Comparison of ENCODE assay signal across 19 mouse cellular contexts in the genomic region with DNA sequence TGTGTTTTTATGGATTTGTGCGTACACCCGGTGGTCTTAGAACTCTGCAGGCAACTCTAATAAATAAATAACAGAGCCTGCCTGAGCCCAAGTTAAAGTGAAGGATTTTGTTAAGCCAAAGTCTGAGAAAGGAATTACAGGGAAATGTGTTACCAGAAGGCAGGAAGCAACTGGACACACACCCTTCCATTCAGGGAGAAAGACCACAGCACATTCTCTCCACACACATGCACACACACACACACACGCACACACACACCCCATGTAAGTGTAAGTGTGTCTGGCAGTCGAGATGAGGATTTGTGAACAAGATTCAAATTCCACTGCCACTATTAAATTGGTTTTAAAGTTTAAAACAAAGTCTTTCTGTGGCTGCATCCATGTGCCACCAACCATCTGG.
DNase-seq lines count a peak whose midpoint lies in the region; ATAC-seq lines count a peak whose summit lies in the region.
"Had no signal": no experiment of that assay in that cellular context is flagged by ENCODE, and none has a peak within 500 bp of the region (broad histone marks: within the 10 kb centered on the region; RNA-seq: fewer than 3 reads in every experiment).

No protein-coding gene starts in this region.

- H3K9ac ChIP-seq in midbrain, embryonic 11.5 days (ENCODE audit: low read length): no peak overlapping the region
- H3K9ac ChIP-seq in midbrain, embryonic 13.5 days (replicated peaks): no peak overlapping the region
- H3K9ac ChIP-seq in limb, embryonic 13.5 days: no peak overlapping the region
- H3K9ac ChIP-seq: forebrain, embryonic 13.5 days; forebrain, postnatal 0 days; heart, embryonic 13.5 days; hindbrain, embryonic 12.5 days had no signal

- intact Hi-C loops in left cerebral cortex, postnatal 10 days (cut with DNase I): no loop called here

- H3K36me3 ChIP-seq in midbrain, embryonic 11.5 days (ENCODE audit: control insufficient read depth, insufficient read depth, low read length): no peaks in the 10 kb centered on the region
- H3K36me3 ChIP-seq in midbrain, embryonic 13.5 days: no peaks in the 10 kb centered on the region
- H3K36me3 ChIP-seq in limb, embryonic 13.5 days: no peaks in the 10 kb centered on the region
- H3K36me3 ChIP-seq: hindbrain, embryonic 12.5 days had no signal

- H3K27me3 ChIP-seq in midbrain, embryonic 11.5 days (ENCODE audit: control insufficient read depth, insufficient read depth, low read length): no peaks in the 10 kb centered on the region
- no peaks in the 10 kb centered on the region for H3K27me3 ChIP-seq in midbrain, embryonic 13.5 days
- H3K27me3 ChIP-seq in limb, embryonic 13.5 days: peaks cover 10% of the 10 kb centered on the region; the same call in 1 of the 2 replicates
- H3K27me3 ChIP-seq: forebrain, embryonic 13.5 days; heart, embryonic 13.5 days; hindbrain, embryonic 12.5 days had no signal

- H3K4me2 ChIP-seq in midbrain, embryonic 11.5 days: no peak overlapping the region
- H3K4me2 ChIP-seq in midbrain, embryonic 13.5 days (replicated peaks): no peak overlapping the region
- no peak overlapping the region; the same call in 1 of the 2 replicates for H3K4me2 ChIP-seq in limb, embryonic 13.5 days (replicated peaks)
- H3K4me2 ChIP-seq: forebrain, embryonic 13.5 days; heart, embryonic 13.5 days; hindbrain, embryonic 12.5 days had no signal

- no peak overlapping the region for H3K4me3 ChIP-seq in midbrain, embryonic 11.5 days (ENCODE audit: low read depth, low read length)
- H3K4me3 ChIP-seq in midbrain, embryonic 13.5 days (replicated peaks): no peak overlapping the region
- no peak overlapping the region for H3K4me3 ChIP-seq in limb, embryonic 13.5 days
- H3K4me3 ChIP-seq: forebrain, embryonic 13.5 days; gastrocnemius, adult 2 months; heart, embryonic 13.5 days; hindbrain, embryonic 12.5 days had no signal

- peak; percentile 75 for DNase-seq in midbrain, embryonic 11.5 days (ENCODE audit: low spot score, missing footprints)
- peak; percentile 60 for DNase-seq in forelimb bud, embryonic 11.5 days (ENCODE audit: low read depth, low spot score)
- no peak for DNase-seq in left cerebral cortex, postnatal 10 days (ENCODE audit: extremely low spot score in 1 of 2, low spot score in 2 of 2)
- DNase-seq in right cerebral cortex, postnatal 36 days (ENCODE audit: low spot score in 2 of 2): no peak
- DNase-seq in kidney, adult 11 months: no peak
- DNase-seq: adrenal gland, postnatal 10 days; cerebellum, adult 11 months; cerebellum, adult 9-10 months; cerebellum, postnatal 25 days; forebrain, postnatal 0 days; gastrocnemius, adult 2 months; gastrocnemius, postnatal 25 days; heart, postnatal 4 days had no signal

- H3K9me3 ChIP-seq in midbrain, embryonic 11.5 days (ENCODE audit: control insufficient read depth, low read length): no peaks in the 10 kb centered on the region
- H3K9me3 ChIP-seq in midbrain, embryonic 13.5 days: no peaks in the 10 kb centered on the region
- no peaks in the 10 kb centered on the region for H3K9me3 ChIP-seq in limb, embryonic 13.5 days
- H3K9me3 ChIP-seq: forebrain, embryonic 13.5 days; heart, embryonic 13.5 days; hindbrain, embryonic 12.5 days had no signal

- WGBS in midbrain, embryonic 11.5 days: 71% methylated on average over 4 of the region's 4 CpGs
- 77% methylated on average over 4 of the region's 4 CpGs for WGBS in midbrain, embryonic 13.5 days
- 9% methylated on average over 4 of the region's 4 CpGs for WGBS in limb, embryonic 13.5 days

- no peaks in the 10 kb centered on the region for H3K4me1 ChIP-seq in midbrain, embryonic 11.5 days (ENCODE audit: control insufficient read depth, insufficient read depth, low read length)
- no peaks in the 10 kb centered on the region for H3K4me1 ChIP-seq in midbrain, embryonic 13.5 days (replicated peaks)
- peaks cover 63% of the 10 kb centered on the region for H3K4me1 ChIP-seq in limb, embryonic 13.5 days
- H3K4me1 ChIP-seq: forebrain, embryonic 13.5 days had no signal

- H3K27ac ChIP-seq in midbrain, embryonic 11.5 days (ENCODE audit: low read depth, low read length): no peak overlapping the region
- no peak overlapping the region for H3K27ac ChIP-seq in midbrain, embryonic 13.5 days
- peak overlapping the region; percentile 40; the same call in 1 of the 2 replicates for H3K27ac ChIP-seq in limb, embryonic 13.5 days
- H3K27ac ChIP-seq: forebrain, embryonic 13.5 days; gastrocnemius, adult 2 months; heart, embryonic 13.5 days; hindbrain, embryonic 12.5 days had no signal

- no peak for ATAC-seq in midbrain, embryonic 11.5 days (ENCODE audit: low FRiP score)
- ATAC-seq in midbrain, embryonic 13.5 days: no peak
- peak; percentile 59; the same call in 1 of the 2 replicates for ATAC-seq in limb, embryonic 13.5 days (ENCODE audit: low FRiP score, low read depth)
- ATAC-seq: forebrain, embryonic 13.5 days; forebrain, postnatal 0 days; hindbrain, embryonic 16.5 days had no signal

Comparison
In these comparisons a context has a peak if more than half of its experiments do, and no peak if none do; other contexts are left out.
1. DNase-seq: peak in midbrain, embryonic 11.5 days (single experiment) and forelimb bud, embryonic 11.5 days (single experiment); none in left cerebral cortex, postnatal 10 days (0 of 2), right cerebral cortex, postnatal 36 days (0 of 2) and kidney, adult 11 months (single experiment).